Mouse (Mus musculus): Measurements from ENCODE around the gene Atp4a.
"Not testable (repeated sequence)": the region's sequence is repeated elsewhere in the genome, so short reads cannot be mapped to it uniquely, and the experiment has no call there.

Atp4a gene

GRCm38 (mm10) chr7:30729396-30730063, 17.5 kb downstream of the Atp4a start, which contains the start of gene Tmem147:
Tmem147 (minus strand) TSS chr7:30729540.
- in situ Hi-C loops (cut with MboI; ENCODE audit: low sequenced_read_pairs), result no loop called here

GRCm38 (mm10) chr7:30730064-30730722, 18.2 kb downstream of the Atp4a start:
- in situ Hi-C loops (cut with MboI; ENCODE audit: low sequenced_read_pairs), result not testable (repeated sequence)

GRCm38 (mm10) chr7:30736211-30736610, 24.2 kb downstream of the Atp4a start:
- in situ Hi-C loops (cut with MboI; ENCODE audit: low sequenced_read_pairs), result no loop called here

DNA sequence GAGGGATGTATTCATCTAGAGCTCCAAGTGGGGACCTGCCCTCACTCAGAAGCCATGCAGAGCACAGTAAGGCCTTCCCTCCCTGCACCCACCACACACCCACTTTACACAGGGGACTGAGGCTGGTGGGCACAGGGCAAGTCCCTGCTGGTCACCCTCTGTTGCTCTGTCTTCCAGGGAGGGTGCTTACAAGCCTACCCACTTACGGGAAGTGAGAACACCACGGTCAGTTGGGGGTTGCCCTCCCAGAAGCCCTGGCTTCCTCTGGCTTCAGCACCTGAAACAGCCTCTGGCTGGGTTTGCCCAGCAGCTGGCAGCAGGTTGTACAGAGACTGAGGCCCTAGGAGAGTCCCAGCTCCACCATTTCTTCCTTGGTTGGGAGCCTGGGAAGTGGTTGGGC, 30.6 kb downstream of the Atp4a start:
- in situ Hi-C loops (cut with MboI; ENCODE audit: low sequenced_read_pairs), result not testable (repeated sequence)

- in situ Hi-C loops (cut with MboI; ENCODE audit: low sequenced_read_pairs), result not testable (repeated sequence)
Observed at GRCm38 (mm10) chr7:30743617-30744016, 31.6 kb downstream of the Atp4a start, which contains the start of gene Gapdhs. Gapdhs (minus strand) TSS chr7:30743681.

- in situ Hi-C loops (cut with MboI; ENCODE audit: low sequenced_read_pairs), result no loop called here
Observed at GRCm38 (mm10) chr7:30744022-30744598, 32.1 kb downstream of the Atp4a start.

GRCm38 (mm10) chr7:30747525-30748204, 35.7 kb downstream of the Atp4a start:
- in situ Hi-C loops (cut with MboI; ENCODE audit: low sequenced_read_pairs), result no loop called here

- in situ Hi-C loops (cut with MboI; ENCODE audit: low sequenced_read_pairs), result no loop called here
Observed at GRCm38 (mm10) chr7:30749824-30750606, 38.0 kb downstream of the Atp4a start.

DNA sequence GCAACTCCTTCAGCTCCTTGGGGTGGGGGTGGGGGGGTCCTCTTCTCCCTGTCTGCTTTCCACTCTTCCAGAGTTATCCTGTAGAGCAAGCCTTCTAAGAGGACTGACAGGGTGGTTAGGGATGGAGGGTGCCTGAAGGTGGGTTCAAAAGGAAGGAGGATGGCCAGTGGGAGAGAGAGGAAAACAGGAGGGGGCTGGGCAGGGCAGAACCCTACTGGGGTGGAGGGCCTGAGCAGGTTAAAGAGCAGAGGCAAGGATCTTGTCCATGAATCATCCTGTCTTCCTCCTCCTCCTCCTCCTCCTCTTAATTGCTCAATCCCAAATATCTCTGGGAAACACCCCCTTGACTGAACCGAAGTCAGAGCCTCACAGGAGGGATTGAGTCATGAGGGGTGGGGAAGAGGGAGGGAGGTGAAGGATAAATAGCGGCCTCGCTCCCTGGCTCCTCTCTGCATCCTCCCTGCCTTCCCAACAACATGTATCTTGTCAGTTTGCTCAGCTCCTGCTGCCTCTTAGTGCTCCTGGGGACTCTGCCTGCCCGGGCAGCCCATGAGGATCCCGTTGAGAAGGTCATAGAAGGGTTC, 39.2 kb downstream of the Atp4a start, which contains the start of gene Sbsn:
Sbsn (plus strand) TSS at position 386 of the 584 bp plus-strand sequence.
- in situ Hi-C loops (cut with MboI; ENCODE audit: low sequenced_read_pairs), result no loop called here

DNA sequence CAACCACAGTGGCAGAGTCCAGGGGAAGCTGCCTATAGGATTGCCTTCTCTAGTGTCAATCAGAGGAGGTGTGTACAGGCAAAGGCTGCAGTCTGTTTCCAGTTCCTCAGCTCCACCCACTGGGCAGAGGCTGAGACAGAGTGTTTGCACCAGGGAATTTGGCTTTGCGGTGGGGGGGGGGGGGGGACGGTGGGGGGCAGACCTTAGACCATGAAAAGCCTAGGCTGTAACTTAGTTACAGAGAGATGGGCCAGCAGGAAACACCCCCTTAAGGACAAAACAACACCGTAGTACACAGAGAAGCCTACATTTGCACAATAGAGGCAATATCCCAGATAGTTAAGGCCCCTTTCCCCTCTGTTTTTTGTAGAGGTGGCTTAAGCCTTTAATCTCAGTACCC, 45.0 kb downstream of the Atp4a start:
- in situ Hi-C loops (cut with MboI; ENCODE audit: low sequenced_read_pairs), result no loop called here

DNA sequence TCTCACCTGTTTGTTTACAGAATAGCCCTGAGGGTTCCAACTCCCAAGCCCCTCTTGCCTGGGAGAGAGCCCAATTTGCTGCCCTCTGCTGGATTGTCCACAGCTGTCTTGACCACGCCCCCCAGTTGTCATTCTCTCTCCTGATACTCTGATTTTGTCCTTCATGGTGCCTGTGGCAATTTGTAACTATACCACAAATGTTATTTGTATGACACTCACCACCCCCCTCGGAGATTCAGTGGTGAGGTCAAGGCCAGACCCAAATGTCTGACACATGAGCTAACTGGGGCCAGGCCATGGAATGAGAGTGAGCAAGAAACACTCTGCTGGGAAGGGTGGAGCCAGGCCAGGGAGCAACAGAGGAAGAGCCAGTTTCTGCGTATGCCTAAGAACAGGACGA, 46.8 kb downstream of the Atp4a start:
- in situ Hi-C loops (cut with MboI; ENCODE audit: low sequenced_read_pairs), result no loop called here

DNA sequence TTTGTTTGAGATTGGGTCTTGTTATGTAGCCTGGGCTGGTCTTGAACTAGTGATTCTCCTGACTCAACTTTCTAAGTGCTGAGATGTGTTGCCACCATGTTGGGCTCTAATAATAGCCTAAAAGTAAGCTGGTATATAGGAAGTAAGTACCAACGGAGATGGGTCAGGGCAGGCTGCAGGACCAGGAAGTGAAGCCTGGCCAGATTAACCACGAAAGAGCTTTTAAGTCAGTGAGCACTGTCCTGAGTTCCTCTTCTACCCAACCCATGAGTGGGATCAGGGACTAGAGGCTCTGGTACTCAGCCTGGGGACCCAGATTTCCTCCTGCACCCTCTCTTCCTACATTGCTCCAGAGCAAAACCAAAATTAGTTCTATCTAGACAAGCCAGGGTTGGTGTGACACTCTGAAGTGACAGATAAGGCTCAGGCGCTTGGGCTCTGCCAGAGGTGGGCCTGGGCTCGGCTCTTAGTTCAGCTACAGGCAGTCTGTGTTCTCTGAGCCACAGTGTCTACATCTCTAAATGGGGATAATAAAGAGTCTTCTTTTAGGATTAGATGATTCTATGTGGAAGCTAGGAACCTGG, 49.9 kb downstream of the Atp4a start:
- in situ Hi-C loops (cut with MboI; ENCODE audit: low sequenced_read_pairs), result no loop called here

- in situ Hi-C loops (cut with MboI; ENCODE audit: low sequenced_read_pairs), result no loop called here
Observed at GRCm38 (mm10) chr7:30763456-30763855, 51.4 kb downstream of the Atp4a start, which contains the start of gene Dmkn. Dmkn (plus strand) TSS chr7:30763756.

- in situ Hi-C loops (cut with MboI; ENCODE audit: low sequenced_read_pairs), result no loop called here
Observed at GRCm38 (mm10) chr7:30765173-30765572, 53.2 kb downstream of the Atp4a start.

- in situ Hi-C loops (cut with MboI; ENCODE audit: low sequenced_read_pairs), result no loop called here
Observed at GRCm38 (mm10) chr7:30766408-30766807, 54.4 kb downstream of the Atp4a start.

DNA sequence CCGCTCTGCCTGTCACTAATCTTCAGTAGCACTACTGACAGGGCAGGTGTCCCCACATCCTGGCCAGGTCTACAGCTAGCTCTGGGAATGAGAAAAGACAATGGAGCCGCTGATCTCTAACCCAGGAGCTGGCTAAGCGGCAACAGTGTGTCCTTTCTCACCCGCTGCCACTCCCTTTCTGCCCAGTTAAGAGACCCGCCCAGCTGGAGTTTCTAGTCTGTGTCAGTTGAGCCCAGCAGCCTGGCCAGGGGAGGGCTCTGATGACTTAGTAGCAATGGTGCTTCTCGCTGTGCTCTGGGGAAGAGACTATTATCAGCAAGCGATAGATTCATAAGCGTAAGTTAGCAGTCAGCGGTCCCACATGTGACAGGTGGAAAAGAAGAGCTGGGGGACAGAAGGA, 57.2 kb downstream of the Atp4a start:
- in situ Hi-C loops (cut with MboI; ENCODE audit: low sequenced_read_pairs), result no loop called here

All from CH12F3 (cell line).